Mouse (Mus musculus): ENCODE measurements at regions not wholly inside any gene's neighbourhood (a gene's known extent, or its start where the extent isn't known, plus 50 kb on each side); places are given as distances from the start of the nearest gene placed in this dataset.

GRCm38 (mm10) chr15:24840271-24840670 lies 573.3 kb downstream of the Basp1 start:
- no peaks in the 10 kb centered on the region for H3K36me3 ChIP-seq (ENCODE audit: control insufficient read depth, insufficient read depth, low read length, poor library complexity, severe bottlenecking)
- no peak overlapping the region for H3K4me3 ChIP-seq (ENCODE audit: insufficient read depth in 1 of 2, low read depth in 1 of 2, low read length in 2 of 2, poor library complexity in 1 of 2, severe bottlenecking in 1 of 2)
- no peaks in the 10 kb centered on the region for H3K9me3 ChIP-seq (ENCODE audit: control insufficient read depth, insufficient read depth, low read depth, low read length)
- no peak for DNase-seq (ENCODE audit: low read depth, low spot score)
- in situ Hi-C loops (cut with MboI; ENCODE audit: low sequenced_read_pairs in 2 of 2, unreplicated experiment in 2 of 2), result no loop called here
- H3K9ac ChIP-seq (ENCODE audit: insufficient read depth, low read depth, low read length, poor library complexity, severe bottlenecking), result no peak overlapping the region
- no peak for TF ChIP-seq HCFC1 (IDR thresholded peaks at IDR 0.05; ENCODE audit: borderline replicate concordance, insufficient read depth, low read length)
- TF ChIP-seq ZNF384 (IDR thresholded peaks at IDR 0.05; ENCODE audit: low read depth, low read length), result no peak
- TF ChIP-seq ZC3H11A (IDR thresholded peaks at IDR 0.05; ENCODE audit: borderline replicate concordance, low read depth, low read length), result no peak
- no peak for TF ChIP-seq CHD2 (IDR thresholded peaks at IDR 0.05; ENCODE audit: low read depth, low read length)
- no peak for TF ChIP-seq MAFK (IDR thresholded peaks at IDR 0.05; ENCODE audit: insufficient read depth, low read depth, low read length)
- H3K4me1 ChIP-seq (ENCODE audit: control insufficient read depth in 2 of 2, insufficient read depth in 2 of 2, low read length in 2 of 2, poor library complexity in 1 of 2), result no peaks in the 10 kb centered on the region
- H3K27ac ChIP-seq (ENCODE audit: insufficient read depth, low read depth, low read length, poor library complexity, severe bottlenecking), result no peak overlapping the region

DNA sequence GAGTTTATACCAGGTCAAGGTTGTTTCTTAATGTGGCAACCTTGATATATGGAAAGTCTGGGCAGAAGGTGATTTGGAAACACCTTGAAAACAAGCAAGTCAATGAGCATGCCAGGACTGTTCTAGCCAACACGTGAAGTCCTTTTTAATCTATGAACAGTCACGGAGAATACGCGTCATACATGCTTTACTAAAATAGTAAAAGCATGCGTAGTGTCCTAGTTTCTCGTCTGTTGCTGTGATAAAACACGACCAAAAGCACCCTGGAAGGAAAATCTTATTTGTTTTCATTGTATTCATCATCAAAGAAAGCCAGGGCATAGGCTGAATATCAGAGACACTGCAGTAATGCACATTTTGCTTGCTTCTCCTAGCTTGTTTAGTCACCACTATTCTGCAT lies 575.2 kb downstream of the Basp1 start:
- Histone ChIP-seq H3K9me3 (ENCODE audit: control insufficient read depth, insufficient read depth, low read depth, low read length) (no peaks in the 10 kb centered on the region), H3K4me3 (ENCODE audit: insufficient read depth in 1 of 2, low read depth in 1 of 2, low read length in 2 of 2, poor library complexity in 1 of 2, severe bottlenecking in 1 of 2) (no peak overlapping the region), H3K36me3 (ENCODE audit: control insufficient read depth, insufficient read depth, low read length, poor library complexity, severe bottlenecking) (no peaks in the 10 kb centered on the region), H3K4me1 (ENCODE audit: control insufficient read depth in 2 of 2, insufficient read depth in 2 of 2, low read length in 2 of 2, poor library complexity in 1 of 2) (no peaks in the 10 kb centered on the region), H3K27ac (ENCODE audit: insufficient read depth, low read depth, low read length, poor library complexity, severe bottlenecking) (no peak overlapping the region), H3K9ac (ENCODE audit: insufficient read depth, low read depth, low read length, poor library complexity, severe bottlenecking) (no peak overlapping the region)
- in situ Hi-C loops (cut with MboI; ENCODE audit: low sequenced_read_pairs in 2 of 2, unreplicated experiment in 2 of 2), result no loop called here
- TF ChIP-seq ZNF384 (IDR thresholded peaks at IDR 0.05; ENCODE audit: low read depth, low read length) (no peak), MAFK (IDR thresholded peaks at IDR 0.05; ENCODE audit: insufficient read depth, low read depth, low read length) (no peak), HCFC1 (IDR thresholded peaks at IDR 0.05; ENCODE audit: borderline replicate concordance, insufficient read depth, low read length) (no peak)
- DNase-seq (ENCODE audit: low read depth, low spot score), result no peak

- Histone ChIP-seq H3K9me3 (ENCODE audit: control insufficient read depth, insufficient read depth, low read depth, low read length) (no peaks in the 10 kb centered on the region), H3K9ac (ENCODE audit: insufficient read depth, low read depth, low read length, poor library complexity, severe bottlenecking) (no peak overlapping the region), H3K4me3 (ENCODE audit: insufficient read depth in 1 of 2, low read depth in 1 of 2, low read length in 2 of 2, poor library complexity in 1 of 2, severe bottlenecking in 1 of 2) (no peak overlapping the region), H3K4me1 (ENCODE audit: control insufficient read depth in 2 of 2, insufficient read depth in 2 of 2, low read length in 2 of 2, poor library complexity in 1 of 2) (no peaks in the 10 kb centered on the region), H3K36me3 (ENCODE audit: control insufficient read depth, insufficient read depth, low read length, poor library complexity, severe bottlenecking) (no peaks in the 10 kb centered on the region), H3K27ac (ENCODE audit: insufficient read depth, low read depth, low read length, poor library complexity, severe bottlenecking) (no peak overlapping the region)
- TF ChIP-seq HCFC1 (IDR thresholded peaks at IDR 0.05; ENCODE audit: borderline replicate concordance, insufficient read depth, low read length) (no peak), ZC3H11A (IDR thresholded peaks at IDR 0.05; ENCODE audit: borderline replicate concordance, low read depth, low read length) (no peak), ZNF384 (IDR thresholded peaks at IDR 0.05; ENCODE audit: low read depth, low read length) (no peak), CHD2 (IDR thresholded peaks at IDR 0.05; ENCODE audit: low read depth, low read length) (no peak), MAFK (IDR thresholded peaks at IDR 0.05; ENCODE audit: insufficient read depth, low read depth, low read length) (no peak)
- in situ Hi-C loops (cut with MboI; ENCODE audit: low sequenced_read_pairs in 2 of 2, unreplicated experiment in 2 of 2), result no loop called here
- DNase-seq (ENCODE audit: low read depth, low spot score), result no peak
Observed at GRCm38 (mm10) chr15:24827881-24828280, 585.7 kb downstream of the Basp1 start.

DNA sequence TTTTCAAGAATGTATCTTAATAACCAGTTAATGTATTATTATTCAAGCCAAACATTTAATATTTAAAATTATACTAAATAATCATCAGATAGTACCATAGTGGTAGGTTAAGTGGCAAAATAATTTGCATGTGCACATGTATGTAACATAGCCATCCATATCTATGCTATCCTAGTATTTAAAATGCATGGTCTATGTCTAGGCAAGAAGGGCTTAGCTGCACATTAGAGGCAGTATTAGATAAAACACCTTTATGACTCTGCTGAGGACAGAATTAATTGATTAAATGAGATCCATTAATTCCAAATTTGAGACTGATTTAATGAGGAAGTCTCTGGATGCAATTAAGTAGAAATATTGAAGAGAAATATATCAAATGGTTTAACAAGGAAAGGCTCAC lies 586.3 kb downstream of the Basp1 start:
- in situ Hi-C loops (cut with MboI; ENCODE audit: low sequenced_read_pairs in 2 of 2, unreplicated experiment in 2 of 2), result no loop called here
- Histone ChIP-seq H3K9ac (ENCODE audit: insufficient read depth, low read depth, low read length, poor library complexity, severe bottlenecking) (no peak overlapping the region), H3K27ac (ENCODE audit: insufficient read depth, low read depth, low read length, poor library complexity, severe bottlenecking) (no peak overlapping the region), H3K9me3 (ENCODE audit: control insufficient read depth, insufficient read depth, low read depth, low read length) (no peaks in the 10 kb centered on the region), H3K36me3 (ENCODE audit: control insufficient read depth, insufficient read depth, low read length, poor library complexity, severe bottlenecking) (no peaks in the 10 kb centered on the region), H3K4me1 (ENCODE audit: control insufficient read depth in 2 of 2, insufficient read depth in 2 of 2, low read length in 2 of 2, poor library complexity in 1 of 2) (no peaks in the 10 kb centered on the region), H3K4me3 (ENCODE audit: insufficient read depth in 1 of 2, low read depth in 1 of 2, low read length in 2 of 2, poor library complexity in 1 of 2, severe bottlenecking in 1 of 2) (no peak overlapping the region)
- no peak for TF ChIP-seq CHD2 (IDR thresholded peaks at IDR 0.05; ENCODE audit: low read depth, low read length)
- TF ChIP-seq MAFK (IDR thresholded peaks at IDR 0.05; ENCODE audit: insufficient read depth, low read depth, low read length), result no peak
- no peak for TF ChIP-seq HCFC1 (IDR thresholded peaks at IDR 0.05; ENCODE audit: borderline replicate concordance, insufficient read depth, low read length)
- no peak for TF ChIP-seq ZC3H11A (IDR thresholded peaks at IDR 0.05; ENCODE audit: borderline replicate concordance, low read depth, low read length)
- no peak for TF ChIP-seq ZNF384 (IDR thresholded peaks at IDR 0.05; ENCODE audit: low read depth, low read length)
- DNase-seq (ENCODE audit: low read depth, low spot score), result no peak

GRCm38 (mm10) chr15:24796836-24797235 lies 616.7 kb downstream of the Basp1 start:
- Histone ChIP-seq H3K27ac (ENCODE audit: insufficient read depth, low read depth, low read length, poor library complexity, severe bottlenecking) (no peak overlapping the region), H3K9me3 (ENCODE audit: control insufficient read depth, insufficient read depth, low read depth, low read length) (no peaks in the 10 kb centered on the region), H3K9ac (ENCODE audit: insufficient read depth, low read depth, low read length, poor library complexity, severe bottlenecking) (no peak overlapping the region), H3K4me1 (ENCODE audit: control insufficient read depth in 2 of 2, insufficient read depth in 2 of 2, low read length in 2 of 2, poor library complexity in 1 of 2) (no peaks in the 10 kb centered on the region), H3K4me3 (ENCODE audit: insufficient read depth in 1 of 2, low read depth in 1 of 2, low read length in 2 of 2, poor library complexity in 1 of 2, severe bottlenecking in 1 of 2) (no peak overlapping the region), H3K36me3 (ENCODE audit: control insufficient read depth, insufficient read depth, low read length, poor library complexity, severe bottlenecking) (no peaks in the 10 kb centered on the region)
- in situ Hi-C loops (cut with MboI; ENCODE audit: low sequenced_read_pairs in 2 of 2, unreplicated experiment in 2 of 2), result no loop called here
- DNase-seq (ENCODE audit: low read depth, low spot score), result no peak
- TF ChIP-seq ZNF384 (IDR thresholded peaks at IDR 0.05; ENCODE audit: low read depth, low read length) (no peak), MAFK (IDR thresholded peaks at IDR 0.05; ENCODE audit: insufficient read depth, low read depth, low read length) (no peak), HCFC1 (IDR thresholded peaks at IDR 0.05; ENCODE audit: borderline replicate concordance, insufficient read depth, low read length) (no peak), CHD2 (IDR thresholded peaks at IDR 0.05; ENCODE audit: low read depth, low read length) (no peak)
